Mouse (Mus musculus) CH12.LX (cell line): ENCODE data around the gene Slc4a1. TPM values are rescaled to one million over a fixed set of nuclear protein-coding genes. Genes with fewer than 3 reads are reported as not detected.

Experiments used
- DNase-seq: peaks from one replicate; pipeline ENCODE4 v3.0.0-alpha.2; 2013; ENCODE audit errors: extremely low read depth
- H3K27ac ChIP-seq: 2 replicates; pipeline ENCODE4 v1.5.1; 2012; ENCODE audit warnings: low read depth, mild to moderate bottlenecking, control low read depth, moderate library complexity; ENCODE audit not compliant: insufficient read depth
- H3K27me3 ChIP-seq: replicated peaks from 2 replicates; pipeline ENCODE3; 2012; ENCODE audit warnings: inconsistent platforms
- H3K36me3 ChIP-seq, 2 experiments: replicated peaks in 1 of 2; 2 replicates each; pipeline versions ENCODE3 to v1.6.1; 2012; ENCODE audit warnings: inconsistent platforms in 1 of 2, low read length in 1 of 2, mild to moderate bottlenecking in 1 of 2, mixed read lengths in 1 of 2, moderate library complexity in 1 of 2; ENCODE audit not compliant: control insufficient read depth in 1 of 2, insufficient read depth in 1 of 2
- H3K4me1 ChIP-seq, 2 experiments: 2 replicates each; pipeline ENCODE4 v1.6.1; 2012; ENCODE audit warnings: inconsistent platforms in 1 of 2, moderate library complexity in 1 of 2; ENCODE audit not compliant: insufficient read depth in 2 of 2, control insufficient read depth in 1 of 2
- H3K4me2 ChIP-seq: 2 replicates; pipeline ENCODE4 v1.6.1; 2012; ENCODE audit warnings: low read depth, mild to moderate bottlenecking, control low read depth; ENCODE audit not compliant: poor library complexity, insufficient read depth, severe bottlenecking
- H3K4me3 ChIP-seq, 3 experiments: fragments of 150-350 bp in 1 of 3; sonication (generic) in 1 of 3; replicated peaks in 1 of 3; 2 replicates each; pipeline versions ENCODE3 to v1.5.1; 2011 to 2012; ENCODE audit warnings: low read depth in 2 of 3, low read length in 2 of 3, mild to moderate bottlenecking in 2 of 3, moderate library complexity in 2 of 3, control low read depth in 1 of 3, improper control_type of control experiment in 1 of 3, inconsistent platforms in 1 of 3, mixed read lengths in 1 of 3; ENCODE audit not compliant: poor library complexity in 1 of 3
- H3K79me2 ChIP-seq: replicated peaks from 2 replicates; pipeline ENCODE4 v1.6.1; 2012; ENCODE audit warnings: mild to moderate bottlenecking, moderate library complexity; ENCODE audit not compliant: control insufficient read depth, poor library complexity, insufficient read depth, severe bottlenecking; ENCODE audit errors: extremely low read depth
- H3K9ac ChIP-seq: 2 replicates; pipeline ENCODE4 v1.6.1; 2012; ENCODE audit warnings: low read depth, mild to moderate bottlenecking, control low read depth, moderate library complexity; ENCODE audit not compliant: insufficient read depth
- H3K9me3 ChIP-seq: replicated peaks from 2 replicates; pipeline ENCODE3; 2012; ENCODE audit warnings: low read length, inconsistent platforms, mixed read lengths
- BHLHE40 ChIP-seq: IDR thresholded peaks from 2 replicates; pipeline ENCODE4 v1.6.1; 2011; ENCODE audit warnings: mild to moderate bottlenecking, low read depth, low read length, improper control_type of control experiment
- CTCF ChIP-seq, 2 experiments: IDR thresholded peaks in 1 of 2; conservative IDR thresholded peaks in 1 of 2; 2 replicates each; pipeline ENCODE4 v1.5.1; 2011 to 2012; ENCODE audit warnings: low read depth in 2 of 2, low read length in 2 of 2, improper control_type of control experiment in 1 of 2, inconsistent platforms in 1 of 2, mild to moderate bottlenecking in 1 of 2, moderate library complexity in 1 of 2
- ETS1 ChIP-seq: conservative IDR thresholded peaks from 2 replicates; pipeline ENCODE4 v1.6.1; 2012; ENCODE audit warnings: low read depth, mild to moderate bottlenecking, inconsistent platforms, low read length, improper control_type of control experiment, moderate library complexity
- GABPA ChIP-seq: IDR thresholded peaks from 2 replicates; pipeline ENCODE4 v1.6.1; 2012; ENCODE audit warnings: low read depth, low read length, improper control_type of control experiment, inconsistent platforms; ENCODE audit not compliant: insufficient replicate concordance
- JUN ChIP-seq: IDR thresholded peaks from 2 replicates; pipeline ENCODE4 v1.6.1; 2011; ENCODE audit warnings: low read depth, mild to moderate bottlenecking, low read length, improper control_type of control experiment, moderate library complexity; ENCODE audit not compliant: insufficient read depth
- MAX ChIP-seq: IDR thresholded peaks from 2 replicates; pipeline ENCODE4 v1.6.1; 2011; ENCODE audit warnings: low read length, improper control_type of control experiment
- MYC ChIP-seq: IDR thresholded peaks from 2 replicates; pipeline ENCODE4 v1.6.1; 2011; ENCODE audit warnings: low read depth, mild to moderate bottlenecking, improper control_type of control experiment, low read length
- NELFE ChIP-seq: IDR thresholded peaks from 2 replicates; pipeline ENCODE4 v1.6.1; 2011; ENCODE audit warnings: low read depth, low read length, improper control_type of control experiment
- PAX5 ChIP-seq: IDR thresholded peaks from 2 replicates; pipeline ENCODE4 v1.6.1; 2012; ENCODE audit warnings: low read length, inconsistent platforms, mixed read lengths
- POLR2A ChIP-seq: IDR thresholded peaks from 2 replicates; pipeline ENCODE4 v1.6.1; 2011; ENCODE audit warnings: low read depth, mild to moderate bottlenecking, improper control_type of control experiment, low read length
- RAD21 ChIP-seq: IDR thresholded peaks from 2 replicates; pipeline ENCODE4 v1.6.1; 2011; ENCODE audit warnings: low read depth, mild to moderate bottlenecking, low read length, improper control_type of control experiment, moderate library complexity
- RCOR1 ChIP-seq: conservative IDR thresholded peaks from 2 replicates; pipeline ENCODE4 v1.6.1; 2012; ENCODE audit warnings: low read depth, mild to moderate bottlenecking, inconsistent platforms, low read length, improper control_type of control experiment
- SMC3 ChIP-seq: IDR thresholded peaks from 2 replicates; pipeline ENCODE4 v1.6.1; 2011; ENCODE audit warnings: low read depth, low read length, improper control_type of control experiment
- TBP ChIP-seq: conservative IDR thresholded peaks from 2 replicates; pipeline ENCODE4 v1.6.1; 2011; ENCODE audit warnings: low read depth, low read length, improper control_type of control experiment
- TCF12 ChIP-seq: IDR thresholded peaks from 2 replicates; pipeline ENCODE4 v1.6.1; 2014; ENCODE audit warnings: low read depth, mild to moderate bottlenecking, inconsistent platforms, low read length, improper control_type of control experiment
- USF2 ChIP-seq: conservative IDR thresholded peaks from 2 replicates; pipeline ENCODE4 v1.6.1; 2011; ENCODE audit warnings: low read depth, low read length, improper control_type of control experiment
- ZMIZ1 ChIP-seq: IDR thresholded peaks from 2 replicates; pipeline ENCODE4 v1.6.1; 2012; ENCODE audit warnings: low read depth, mild to moderate bottlenecking, inconsistent platforms, low read length, improper control_type of control experiment
- dilution Hi-C: fragments of 300-500 bp; cut with MboI; formaldehyde crosslinking; loops from 2 replicates; pipeline ENCODE4 v1.14.3; 2020; ENCODE audit warnings: low sequenced_read_pairs; ENCODE audit not compliant: extremely low pct_unique_long_range_greater_than_20kb, extremely low pct_ligation_motif_present
- in situ Hi-C: fragments of 300-500 bp; cut with MboI; formaldehyde crosslinking; loops from 3 replicates; pipeline ENCODE4 v1.14.3; 2019; ENCODE audit warnings: low sequenced_read_pairs, low pct_ligation_motif_present, low pct_unique_long_range_greater_than_20kb, mixed read lengths
- polyA plus RNA-seq: library from polyadenylated mRNA; unstranded; fragments of >175 nt; gene quantifications from 2 replicates; pipeline ENCODE4 v1.2.1, GENCODE M21; 2012; ENCODE audit warnings: low read depth; ENCODE audit not compliant: insufficient read length
- total RNA-seq, 2 experiments: library from RNA; depleted of rRNA; stranded (reverse); fragments of 300-350 nt in 1 of 2; fragments of >200 nt in 1 of 2; gene quantifications; 2 replicates each; pipeline ENCODE4 v1.2.3; 2012 to 2014

Slc4a1 gene
- total and polyA plus RNA-seq, 3 experiments: 0.08 TPM; not detected in 2

- Histone ChIP-seq H3K36me3 (no peaks in the 10 kb centered on the region), H3K4me2 (no peak overlapping the region), H3K27ac (no peak overlapping the region), H3K27me3 (peaks cover 84% of the 10 kb centered on the region), H3K4me1 (peaks cover 28 to 44% of the 10 kb centered on the region in 2 experiments), H3K4me3 (no peak overlapping the region), H3K9me3 (no peaks in the 10 kb centered on the region), H3K9ac (no peak overlapping the region), H3K79me2 (no peaks in the 10 kb centered on the region)
- TF ChIP-seq POLR2A (no peak), MYC (no peak), JUN (no peak), NELFE (no peak), CTCF (conservative IDR thresholded peaks at IDR 0.05 in 1 of 2, IDR thresholded peaks at IDR 0.05 in 1 of 2; ENCODE audit: low read depth in 2 of 2, low read length in 2 of 2) (no peak), MAX (no peak), TCF12 (no peak; the same call in 1 of the 2 replicates), ETS1 (no peak), RAD21 (no peak), GABPA (no peak), TBP (no peak), RCOR1 (no peak), SMC3 (no peak), BHLHE40 (no peak), PAX5 (no peak)
- in situ Hi-C loops (no loop called here), dilution Hi-C loops (no loop called here)
- DNase-seq: no peak
Measured at GRCm38 (mm10) chr11:102363623-102364022, 2.4 kb downstream of the Slc4a1 start.

DNA sequence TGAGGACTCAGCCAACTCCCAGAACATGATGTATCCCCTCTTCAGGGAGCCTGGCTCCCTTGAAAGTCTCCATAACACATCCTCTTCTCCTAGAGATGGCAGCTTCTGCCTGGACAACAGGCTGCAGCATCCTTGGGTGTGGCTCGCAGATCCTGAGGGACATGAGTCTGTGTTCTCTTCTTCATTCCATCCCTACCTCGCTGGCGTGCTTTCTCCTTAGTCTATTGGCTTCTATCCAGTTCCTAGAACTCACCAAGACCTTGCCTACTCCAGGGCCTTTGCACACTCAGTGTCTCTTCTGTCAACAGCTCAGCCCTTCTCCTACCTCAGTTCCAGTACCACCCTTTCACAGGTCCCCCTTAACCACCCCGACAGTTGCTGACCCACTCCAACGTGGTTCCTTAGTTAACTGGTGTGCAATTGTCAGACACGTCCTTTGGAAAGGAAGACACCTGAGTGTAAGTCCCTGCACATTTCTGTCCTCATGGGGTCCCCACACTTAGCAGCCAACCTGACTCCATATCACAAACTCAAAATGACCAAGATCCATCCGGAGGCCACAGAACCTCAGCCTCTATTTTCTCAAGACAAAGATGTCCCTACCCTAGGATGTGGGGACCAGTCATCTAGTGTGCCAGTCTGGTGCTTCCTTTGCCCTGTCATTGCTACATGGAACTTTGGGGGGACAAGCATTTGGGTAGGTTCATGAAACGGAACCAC is 4.1 kb downstream of the Slc4a1 start:
- Histone ChIP-seq H3K27me3 (peaks cover 94% of the 10 kb centered on the region), H3K9me3 (no peaks in the 10 kb centered on the region), H3K4me3 (no peak overlapping the region), H3K27ac (no peak overlapping the region), H3K4me2 (no peak overlapping the region), H3K36me3 (no peaks in the 10 kb centered on the region), H3K4me1 (peaks cover 16 to 35% of the 10 kb centered on the region in 2 experiments), H3K79me2 (no peaks in the 10 kb centered on the region), H3K9ac (no peak overlapping the region)
- dilution Hi-C loops: no loop called here
- in situ Hi-C loops: no loop called here
- TF ChIP-seq USF2: no peak
- no peak for TF ChIP-seq ZMIZ1
- DNase-seq: no peak
